Mouse (Mus musculus): ENCODE measurements around the gene Pno1. TPM values are rescaled to one million over a fixed set of nuclear protein-coding genes. Genes with fewer than 3 reads are reported as not detected.
A peak's percentile ranks its signal among the peaks of the same experiment; 100 is the strongest.
"Not testable (repeated sequence)": the region's sequence is repeated elsewhere in the genome, so short reads cannot be mapped to it uniquely, and the experiment has no call there.

Gene Pno1
- polyA plus RNA-seq (2014; fragmentation: Nextera tagmentation; extraction: Ambion mirVana): 110 and 111 TPM in 2 replicates

DNA sequence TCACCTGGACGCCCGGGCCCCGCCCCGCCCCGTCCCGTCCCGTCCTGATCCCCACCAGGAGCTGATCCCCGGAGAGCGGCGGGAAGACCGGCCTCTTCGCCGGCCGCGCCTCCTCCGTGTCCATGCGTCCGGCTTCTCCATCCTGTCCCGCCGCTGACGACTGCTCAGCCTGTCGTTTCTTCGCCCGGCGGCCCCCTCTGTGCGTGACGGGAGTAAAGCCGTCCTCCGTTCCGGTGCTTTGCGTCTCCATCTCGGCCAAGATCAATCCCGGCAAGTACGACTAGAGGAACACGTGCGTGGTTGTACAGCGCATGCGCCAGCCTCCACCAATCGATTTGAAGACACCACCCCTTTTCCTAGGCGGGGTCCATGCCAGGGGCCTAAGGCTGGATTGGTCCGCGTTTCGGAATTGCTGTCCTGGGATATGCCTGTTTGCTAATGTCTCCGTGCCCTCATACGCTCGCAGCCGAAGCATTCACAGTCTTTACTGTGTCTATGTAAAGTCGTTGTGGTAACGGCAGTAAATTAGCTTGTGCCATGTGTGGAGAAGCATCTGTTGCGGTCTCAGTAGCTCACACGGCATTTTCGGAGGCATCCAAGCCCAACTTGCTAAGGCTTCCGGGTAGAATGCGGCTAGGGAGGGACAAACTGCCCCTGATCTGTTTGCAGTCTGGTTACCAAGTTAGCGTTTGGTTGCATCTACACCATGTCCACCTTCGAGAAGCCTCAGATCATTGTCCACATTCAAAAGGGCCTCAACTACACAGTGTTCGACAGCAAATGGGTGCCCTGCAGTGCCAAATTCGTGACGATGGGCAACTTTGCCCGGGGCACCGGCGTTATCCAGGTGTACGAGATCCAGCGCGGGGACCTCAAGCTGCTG is at the start of gene Pno1:
TSS of gene Pno1 (minus strand) at position 311 of the 883 bp plus-strand sequence.
- under 1% methylated on average over 65 of the region's 65 CpGs for WGBS
- peaks cover 4% of the 10 kb centered on the region; the same call in 1 of the 2 replicates for H3K36me3 ChIP-seq (ENCODE audit: control insufficient read depth, insufficient read depth, low read length)
- H3K4me2 ChIP-seq (ENCODE audit: low read depth, severe bottlenecking): peak within 1 kb of the TSS; percentile 74
- H3K4me3 ChIP-seq (ENCODE audit: low read depth, low read length): peak within 1 kb of the TSS; percentile 87
- peak; percentile 98 for ATAC-seq (ENCODE audit: insufficient number of reproducible peaks, low FRiP score, low TSS enrichment, low read depth)
- H3K9ac ChIP-seq (ENCODE audit: low read length): peak within 1 kb of the TSS; percentile 81
- no peaks in the 10 kb centered on the region for H3K9me3 ChIP-seq (ENCODE audit: control insufficient read depth, low read length)
- H3K4me1 ChIP-seq (ENCODE audit: control insufficient read depth, insufficient read depth, low read length): no peaks in the 10 kb centered on the region
- H3K27ac ChIP-seq (replicated peaks; ENCODE audit: low read depth, low read length): 0 out of 2 replicates have a peak within 1 kb of the TSS, but pooled peaks have one; percentile 55
- DNase-seq (ENCODE audit: low spot score): peak; percentile 95
- H3K27me3 ChIP-seq (ENCODE audit: control insufficient read depth, insufficient read depth, low read length): no peaks in the 10 kb centered on the region

DNA sequence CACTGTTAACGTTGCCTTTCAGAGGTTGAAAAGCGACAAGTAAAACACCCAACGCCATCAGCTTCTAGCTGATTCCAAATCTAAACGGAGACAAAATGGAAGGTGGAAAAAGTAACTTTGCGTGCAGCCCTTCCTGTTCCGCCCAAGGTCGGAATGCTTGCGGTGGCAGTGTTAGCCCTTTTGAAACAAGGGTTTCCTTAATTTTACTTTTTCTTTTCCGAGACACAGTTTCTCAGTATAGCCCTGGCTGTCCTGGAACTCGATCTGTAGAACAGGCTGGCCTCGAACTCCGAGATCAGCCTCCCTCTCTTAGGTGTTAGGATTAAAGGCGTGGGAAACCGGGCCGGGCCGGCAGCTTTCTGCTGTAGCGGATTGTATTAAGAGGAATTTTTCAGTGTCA is 46.5 kb upstream of the Pno1 start:
- no peaks in the 10 kb centered on the region for H3K36me3 ChIP-seq (ENCODE audit: control insufficient read depth, insufficient read depth, low read length)
- 1% methylated on average over 17 of the region's 17 CpGs for WGBS
- 0 out of 2 replicates have a peak, but pooled peaks cover 2% of the 10 kb centered on the region for H3K27me3 ChIP-seq (ENCODE audit: control insufficient read depth, insufficient read depth, low read length)
- H3K4me1 ChIP-seq (ENCODE audit: control insufficient read depth, insufficient read depth, low read length): no peaks in the 10 kb centered on the region
- H3K9me3 ChIP-seq (ENCODE audit: control insufficient read depth, low read length): no peaks in the 10 kb centered on the region
- peak overlapping the region; percentile 93 for H3K9ac ChIP-seq (ENCODE audit: low read length)
- H3K4me2 ChIP-seq (ENCODE audit: low read depth, severe bottlenecking): peak overlapping the region; percentile 62
- peak overlapping the region; percentile 82 for H3K4me3 ChIP-seq (ENCODE audit: low read depth, low read length)
- ATAC-seq (ENCODE audit: insufficient number of reproducible peaks, low FRiP score, low TSS enrichment, low read depth) (no peak; the same call in 1 of the 2 replicates), DNase-seq (ENCODE audit: low spot score) (no peak)
- H3K27ac ChIP-seq (replicated peaks; ENCODE audit: low read depth, low read length): 0 out of 2 replicates have a peak overlapping the region, but pooled peaks have one; percentile 47

DNA sequence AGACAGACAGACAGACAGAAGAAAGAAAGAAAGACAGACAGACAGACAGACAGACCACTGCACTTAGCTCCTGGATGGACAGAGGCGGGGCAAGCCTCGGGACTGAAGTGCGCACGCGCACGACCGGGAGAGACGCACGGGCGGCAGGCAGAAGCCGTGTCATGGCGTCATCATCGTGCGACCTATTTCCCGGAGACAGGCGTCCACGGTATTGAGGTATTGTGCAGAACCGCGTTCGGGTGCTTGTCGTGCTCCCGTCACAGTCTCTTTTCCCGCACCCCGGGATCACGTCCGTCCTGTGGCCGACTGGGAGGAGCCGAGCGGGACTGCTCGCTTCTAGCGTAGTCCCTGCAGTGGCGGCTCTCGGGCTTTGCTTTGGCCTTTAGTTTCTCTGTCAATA is 46.1 kb upstream of the Pno1 start, which contains the start of gene C1d:
TSS of gene C1d (plus strand) at position 137 of the 400 bp plus-strand sequence.
- Histone ChIP-seq H3K27me3 (ENCODE audit: control insufficient read depth, insufficient read depth, low read length) (0 out of 2 replicates have a peak, but pooled peaks cover 2% of the 10 kb centered on the region), H3K36me3 (ENCODE audit: control insufficient read depth, insufficient read depth, low read length) (no peaks in the 10 kb centered on the region), H3K4me2 (ENCODE audit: low read depth, severe bottlenecking) (peak within 1 kb of the TSS; percentile 62), H3K4me3 (ENCODE audit: low read depth, low read length) (peak within 1 kb of the TSS; percentile 82), H3K27ac (replicated peaks; ENCODE audit: low read depth, low read length) (0 out of 2 replicates have a peak within 1 kb of the TSS, but pooled peaks have one; percentile 47), H3K9me3 (ENCODE audit: control insufficient read depth, low read length) (no peaks in the 10 kb centered on the region), H3K9ac (ENCODE audit: low read length) (peak within 1 kb of the TSS; percentile 93), H3K4me1 (ENCODE audit: control insufficient read depth, insufficient read depth, low read length) (no peaks in the 10 kb centered on the region)
- ATAC-seq (ENCODE audit: insufficient number of reproducible peaks, low FRiP score, low TSS enrichment, low read depth): peak; percentile 82
- WGBS: under 1% methylated on average over 33 of the region's 33 CpGs
- DNase-seq (ENCODE audit: low spot score): peak; percentile 97

DNA sequence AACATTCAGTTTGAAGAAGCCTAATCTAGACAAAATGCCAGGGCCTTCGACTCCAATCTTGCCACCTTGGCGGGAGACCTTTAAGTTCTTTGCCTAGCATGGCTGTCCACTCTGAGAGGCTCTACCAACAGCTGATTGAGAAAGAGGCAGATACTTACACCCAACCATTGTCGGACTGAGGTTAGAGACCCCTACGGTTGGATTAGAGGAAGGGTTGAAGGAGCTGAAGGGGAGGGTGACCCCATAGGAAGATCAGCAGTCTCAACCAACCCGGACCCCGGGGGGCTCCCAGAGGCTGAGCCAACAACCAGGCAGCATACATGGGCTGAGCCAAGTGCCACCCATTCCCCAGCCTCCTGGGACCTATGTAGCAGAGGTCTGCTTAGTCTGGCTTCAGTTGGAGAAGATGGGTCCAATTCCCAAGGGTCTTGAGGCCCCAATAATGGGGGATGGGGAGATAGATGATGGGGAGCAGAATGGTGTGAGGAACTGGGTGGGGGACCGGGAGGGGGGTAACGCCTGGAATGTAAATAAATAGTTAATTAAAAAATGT is 45.5 kb upstream of the Pno1 start:
- DNase-seq (ENCODE audit: low spot score) (peak; percentile 21), ATAC-seq (ENCODE audit: insufficient number of reproducible peaks, low FRiP score, low TSS enrichment, low read depth) (peak; percentile 59)
- peak overlapping the region; percentile 82 for H3K4me3 ChIP-seq (ENCODE audit: low read depth, low read length)
- H3K9ac ChIP-seq (ENCODE audit: low read length): 0 out of 2 replicates have a peak overlapping the region, but pooled peaks have one; percentile 5
- H3K4me2 ChIP-seq (ENCODE audit: low read depth, severe bottlenecking): peak overlapping the region; percentile 62
- 0 out of 2 replicates have a peak, but pooled peaks cover 2% of the 10 kb centered on the region for H3K27me3 ChIP-seq (ENCODE audit: control insufficient read depth, insufficient read depth, low read length)
- no peaks in the 10 kb centered on the region for H3K4me1 ChIP-seq (ENCODE audit: control insufficient read depth, insufficient read depth, low read length)
- no peaks in the 10 kb centered on the region for H3K9me3 ChIP-seq (ENCODE audit: control insufficient read depth, low read length)
- no peaks in the 10 kb centered on the region for H3K36me3 ChIP-seq (ENCODE audit: control insufficient read depth, insufficient read depth, low read length)
- no peak overlapping the region for H3K27ac ChIP-seq (replicated peaks; ENCODE audit: low read depth, low read length)
- WGBS: 58% methylated on average over 8 of the region's 8 CpGs

DNA sequence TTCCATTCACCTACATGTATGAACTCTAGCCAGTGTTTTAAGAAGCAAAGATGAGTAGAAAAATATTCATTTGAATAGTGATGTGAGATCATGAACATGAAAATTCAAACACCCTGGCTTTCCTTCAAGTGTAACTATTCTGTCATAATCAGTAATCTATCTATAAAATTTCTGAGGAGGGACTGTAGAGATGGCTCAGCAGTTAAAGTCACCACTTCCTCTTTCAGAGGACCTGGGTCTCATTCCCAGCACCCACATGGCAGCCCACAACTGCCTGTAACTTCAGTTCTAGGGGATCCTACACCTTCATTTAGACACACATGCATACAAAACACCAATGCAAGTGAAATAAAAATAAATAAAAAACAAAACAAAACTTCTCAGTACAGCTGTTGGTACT is 37.3 kb upstream of the Pno1 start:
- Histone ChIP-seq H3K4me2 (ENCODE audit: low read depth, severe bottlenecking) (no peak overlapping the region), H3K27me3 (ENCODE audit: control insufficient read depth, insufficient read depth, low read length) (peaks cover 2% of the 10 kb centered on the region; the same call in 1 of the 2 replicates), H3K4me1 (ENCODE audit: control insufficient read depth, insufficient read depth, low read length) (no peaks in the 10 kb centered on the region), H3K4me3 (ENCODE audit: low read depth, low read length) (no peak overlapping the region), H3K27ac (replicated peaks; ENCODE audit: low read depth, low read length) (no peak overlapping the region), H3K36me3 (ENCODE audit: control insufficient read depth, insufficient read depth, low read length) (no peaks in the 10 kb centered on the region), H3K9me3 (ENCODE audit: control insufficient read depth, low read length) (no peaks in the 10 kb centered on the region), H3K9ac (ENCODE audit: low read length) (no peak overlapping the region)
- ATAC-seq (ENCODE audit: insufficient number of reproducible peaks, low FRiP score, low TSS enrichment, low read depth) (no peak), DNase-seq (ENCODE audit: low spot score) (no peak)

DNA sequence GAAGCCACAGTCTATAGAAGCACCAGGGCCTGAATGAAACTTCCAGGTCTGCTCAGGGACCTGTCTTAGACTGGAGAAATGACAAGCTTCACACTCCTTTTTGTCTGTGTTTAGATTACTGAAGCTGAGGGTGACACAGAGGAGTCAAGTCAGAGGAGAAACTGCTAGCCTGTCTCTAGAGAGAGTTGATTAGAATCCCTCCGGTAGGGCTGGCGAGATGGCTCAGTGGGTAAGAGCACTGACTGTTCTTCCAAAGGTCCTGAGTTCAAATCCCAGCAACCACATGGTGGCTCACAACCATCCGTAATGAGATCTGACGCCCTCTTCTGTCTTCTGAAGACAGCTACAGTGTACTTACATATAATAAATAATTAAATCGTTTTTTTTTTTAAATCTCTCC is 27.2 kb upstream of the Pno1 start:
- ATAC-seq (ENCODE audit: insufficient number of reproducible peaks, low FRiP score, low TSS enrichment, low read depth); DNase-seq (ENCODE audit: low spot score); H3K9ac ChIP-seq (ENCODE audit: low read length); H3K36me3 ChIP-seq (ENCODE audit: control insufficient read depth, insufficient read depth, low read length); H3K4me1 ChIP-seq (ENCODE audit: control insufficient read depth, insufficient read depth, low read length); H3K27me3 ChIP-seq (ENCODE audit: control insufficient read depth, insufficient read depth, low read length); H3K4me2 ChIP-seq (ENCODE audit: low read depth, severe bottlenecking); H3K4me3 ChIP-seq (ENCODE audit: low read depth, low read length); H3K9me3 ChIP-seq (ENCODE audit: control insufficient read depth, low read length); H3K27ac ChIP-seq (replicated peaks; ENCODE audit: low read depth, low read length): not testable (repeated sequence)
- WGBS: 95% methylated on average over 5 of the region's 5 CpGs

DNA sequence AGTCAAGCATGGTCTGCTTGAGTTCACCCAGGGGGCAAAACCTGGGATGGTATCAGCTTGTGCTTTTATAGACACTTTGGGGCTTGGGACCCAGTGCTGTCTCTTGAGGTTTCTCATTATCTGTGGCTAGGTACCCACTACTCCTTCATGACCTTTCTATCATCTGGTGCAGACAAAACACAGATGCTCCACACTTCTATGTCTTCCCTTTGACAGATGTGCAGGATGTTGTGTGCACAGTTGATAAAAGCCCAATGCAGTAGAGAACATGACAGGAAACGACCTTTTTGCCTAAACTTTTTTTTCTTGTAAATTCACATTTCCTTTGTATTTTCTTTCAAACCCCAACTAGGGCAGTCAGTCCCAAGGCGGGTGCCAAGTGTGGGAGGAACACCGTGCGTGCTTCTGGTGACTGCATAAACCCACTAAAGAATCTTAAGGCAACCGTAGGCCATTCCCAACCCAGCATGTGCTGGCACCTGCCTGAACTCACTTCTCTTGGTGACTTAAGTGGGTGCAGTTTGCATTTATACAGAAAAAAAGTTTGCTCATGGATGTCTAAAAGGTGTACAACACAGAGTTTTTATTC is 25.2 kb upstream of the Pno1 start:
- ATAC-seq (ENCODE audit: insufficient number of reproducible peaks, low FRiP score, low TSS enrichment, low read depth) (no peak), DNase-seq (ENCODE audit: low spot score) (no peak)
- H3K4me1 ChIP-seq (ENCODE audit: control insufficient read depth, insufficient read depth, low read length): no peaks in the 10 kb centered on the region
- no peak overlapping the region for H3K4me3 ChIP-seq (ENCODE audit: low read depth, low read length)
- H3K36me3 ChIP-seq (ENCODE audit: control insufficient read depth, insufficient read depth, low read length): peaks cover 7% of the 10 kb centered on the region
- H3K4me2 ChIP-seq (ENCODE audit: low read depth, severe bottlenecking): no peak overlapping the region
- H3K27me3 ChIP-seq (ENCODE audit: control insufficient read depth, insufficient read depth, low read length): no peaks in the 10 kb centered on the region
- no peak overlapping the region for H3K9ac ChIP-seq (ENCODE audit: low read length)
- no peak overlapping the region for H3K27ac ChIP-seq (replicated peaks; ENCODE audit: low read depth, low read length)
- H3K9me3 ChIP-seq (ENCODE audit: control insufficient read depth, low read length): no peaks in the 10 kb centered on the region
- WGBS: 89% methylated on average over 5 of the region's 5 CpGs

DNA sequence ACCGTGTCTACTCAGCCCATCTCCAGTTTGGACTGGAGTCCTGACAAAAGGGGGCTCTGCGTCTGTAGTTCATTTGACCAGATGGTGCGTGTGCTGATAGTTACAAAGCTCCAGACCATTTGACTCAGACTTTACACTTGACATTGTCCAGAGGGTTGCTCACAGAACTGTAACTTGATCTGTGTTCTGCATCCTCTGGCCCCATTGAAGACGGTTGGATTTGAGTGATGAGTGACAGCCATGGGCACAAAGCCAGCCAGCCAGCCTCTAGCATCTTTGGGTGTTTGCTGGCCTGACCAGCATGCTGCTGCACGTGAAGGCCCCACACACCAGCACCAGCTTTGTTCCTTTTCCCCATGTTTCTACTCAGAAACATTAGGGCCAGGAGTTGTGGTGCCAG is 21.4 kb upstream of the Pno1 start:
- H3K27ac ChIP-seq (replicated peaks; ENCODE audit: low read depth, low read length): no peak overlapping the region
- H3K36me3 ChIP-seq (ENCODE audit: control insufficient read depth, insufficient read depth, low read length): peaks cover 7% of the 10 kb centered on the region

More for the DNA sequence above, 21.4 kb upstream of the Pno1 start:
- H3K9me3 ChIP-seq (ENCODE audit: control insufficient read depth, low read length): no peaks in the 10 kb centered on the region
- 77% methylated on average over 5 of the region's 5 CpGs for WGBS
- H3K4me1 ChIP-seq (ENCODE audit: control insufficient read depth, insufficient read depth, low read length): no peaks in the 10 kb centered on the region
- H3K27me3 ChIP-seq (ENCODE audit: control insufficient read depth, insufficient read depth, low read length): no peaks in the 10 kb centered on the region
- H3K9ac ChIP-seq (ENCODE audit: low read length): no peak overlapping the region
- H3K4me2 ChIP-seq (ENCODE audit: low read depth, severe bottlenecking): no peak overlapping the region
- ATAC-seq (ENCODE audit: insufficient number of reproducible peaks, low FRiP score, low TSS enrichment, low read depth) (no peak), DNase-seq (ENCODE audit: low spot score) (no peak)
- no peak overlapping the region for H3K4me3 ChIP-seq (ENCODE audit: low read depth, low read length)

Measured in limb, embryonic 11.5 days (tissue).